Comparison of ENCODE assay signal across 24 mouse cellular contexts in genomic region chr7:24286916-24287315, GRCm38 (mm10). TPM values are rescaled to one million over a fixed set of nuclear protein-coding genes. Genes with fewer than 3 reads are reported as not detected.
DNase-seq lines count a peak whose midpoint lies in the region; ATAC-seq and TF ChIP-seq lines count a peak whose summit lies in the region.
"Had no signal": no experiment of that assay in that cellular context is flagged by ENCODE, and none has a peak within 500 bp of the region (broad histone marks: within the 10 kb centered on the region; RNA-seq: fewer than 3 reads in every experiment).

No protein-coding gene starts in this region.

- no peak overlapping the region for H3K4me3 ChIP-seq in heart, embryonic 10.5 days
- H3K4me3 ChIP-seq in midbrain, embryonic 11.5 days (ENCODE audit: low read depth, low read length) = no peak overlapping the region
- H3K4me3 ChIP-seq in midbrain, postnatal 0 days (ENCODE audit: low read depth, low read length) = no peak overlapping the region
- H3K4me3 ChIP-seq: embryonic facial prominence, embryonic 12.5 days; erythroblast, embryonic 14.5 days; forebrain, embryonic 10.5 days; forebrain, embryonic 12.5 days had no signal

- no peak for ATAC-seq in midbrain, embryonic 11.5 days (ENCODE audit: low FRiP score)
- no peak for ATAC-seq in midbrain, postnatal 0 days (ENCODE audit: low FRiP score)
- ATAC-seq in erythroblast, adult 5-6 weeks (replicated peaks; ENCODE audit: low FRiP score, poor library complexity, severe bottlenecking) = no peak
- ATAC-seq: forebrain, embryonic 14.5 days; forebrain, embryonic 16.5 days had no signal

- WGBS in heart, embryonic 10.5 days = 73% methylated on average over 4 of the region's 4 CpGs
- 75% methylated on average over 4 of the region's 4 CpGs for WGBS in midbrain, embryonic 11.5 days
- 82% methylated on average over 4 of the region's 4 CpGs for WGBS in midbrain, postnatal 0 days

- H3K9ac ChIP-seq in midbrain, embryonic 11.5 days (ENCODE audit: low read length) = no peak overlapping the region
- no peak overlapping the region for H3K9ac ChIP-seq in midbrain, postnatal 0 days (replicated peaks; ENCODE audit: low read length, poor library complexity, severe bottlenecking)
- H3K9ac ChIP-seq: embryonic facial prominence, embryonic 12.5 days; forebrain, embryonic 12.5 days had no signal

- H3K4me2 ChIP-seq in midbrain, embryonic 11.5 days = no peak overlapping the region
- H3K4me2 ChIP-seq in midbrain, postnatal 0 days (ENCODE audit: low read depth, low read length, poor library complexity, severe bottlenecking) = no peak overlapping the region
- H3K4me2 ChIP-seq: embryonic facial prominence, embryonic 12.5 days; forebrain, embryonic 12.5 days had no signal

- H3K27me3 ChIP-seq in heart, embryonic 10.5 days (ENCODE audit: insufficient read depth, poor library complexity, severe bottlenecking) = no peaks in the 10 kb centered on the region
- H3K27me3 ChIP-seq in midbrain, embryonic 11.5 days (ENCODE audit: control insufficient read depth, insufficient read depth, low read length) = no peaks in the 10 kb centered on the region
- no peaks in the 10 kb centered on the region for H3K27me3 ChIP-seq in midbrain, postnatal 0 days (ENCODE audit: insufficient read depth, low read length)
- H3K27me3 ChIP-seq: embryonic facial prominence, embryonic 12.5 days; forebrain, embryonic 12.5 days had no signal

- H3K4me1 ChIP-seq in heart, embryonic 10.5 days = no peaks in the 10 kb centered on the region
- H3K4me1 ChIP-seq in midbrain, embryonic 11.5 days (ENCODE audit: control insufficient read depth, insufficient read depth, low read length) = no peaks in the 10 kb centered on the region
- H3K4me1 ChIP-seq in midbrain, postnatal 0 days (ENCODE audit: insufficient read depth, low read length) = no peaks in the 10 kb centered on the region
- H3K4me1 ChIP-seq: embryonic facial prominence, embryonic 12.5 days; forebrain, embryonic 10.5 days; forebrain, embryonic 12.5 days had no signal

- H3K9me3 ChIP-seq in heart, embryonic 10.5 days = no peaks in the 10 kb centered on the region
- H3K9me3 ChIP-seq in midbrain, embryonic 11.5 days (ENCODE audit: control insufficient read depth, low read length) = no peaks in the 10 kb centered on the region
- 0 out of 2 replicates have a peak, but pooled peaks cover 4% of the 10 kb centered on the region for H3K9me3 ChIP-seq in midbrain, postnatal 0 days (ENCODE audit: low read length)
- H3K9me3 ChIP-seq: embryonic facial prominence, embryonic 12.5 days; forebrain, embryonic 12.5 days had no signal

- no peak overlapping the region for H3K27ac ChIP-seq in heart, embryonic 10.5 days
- H3K27ac ChIP-seq in midbrain, embryonic 11.5 days (ENCODE audit: low read depth, low read length) = no peak overlapping the region
- no peak overlapping the region for H3K27ac ChIP-seq in midbrain, postnatal 0 days (ENCODE audit: low read depth, low read length)
- H3K27ac ChIP-seq: embryonic facial prominence, embryonic 12.5 days; forebrain, embryonic 10.5 days; forebrain, embryonic 12.5 days had no signal

- TF ChIP-seq CTCF in midbrain, postnatal 0 days (IDR thresholded peaks at IDR 0.05) = no peak

- H3K36me3 ChIP-seq in heart, embryonic 10.5 days = peaks cover 40% of the 10 kb centered on the region
- H3K36me3 ChIP-seq in midbrain, embryonic 11.5 days (ENCODE audit: control insufficient read depth, insufficient read depth, low read length) = peaks cover 17% of the 10 kb centered on the region
- H3K36me3 ChIP-seq in midbrain, postnatal 0 days (ENCODE audit: insufficient read depth, low read length) = peaks cover 22% of the 10 kb centered on the region

- peak; percentile 70 for DNase-seq in heart, embryonic 10.5 days (ENCODE audit: low spot score)
- DNase-seq in heart, adult 18-20 months = no peak
- peak; percentile 65 for DNase-seq in midbrain, embryonic 11.5 days (ENCODE audit: low spot score, missing footprints)
- DNase-seq in midbrain, postnatal 0 days (ENCODE audit: low spot score) = no peak
- DNase-seq: adrenal gland, adult 2 months; adrenal gland, postnatal 10 days; adrenal gland, postnatal 25 days; cerebellum, adult 11 months; cerebellum, adult 18-20 months; cerebellum, adult 8-10 months; cerebellum, adult 9-11 months; cerebellum, postnatal 14 days; cerebellum, postnatal 36 days; embryo, embryonic 11 days had no signal

RNA-seq across cellular contexts. Expression of gene Zfp61, which starts 14.1 kb away (rescaled TPM):
- 20.7 and 27.2 TPM in 2 replicates for polyA plus RNA-seq in heart, embryonic 10.5 days (2016; fragmentation: Nextera tagmentation; extraction: Ambion mirVana)
- total RNA-seq in heart, adult 18-20 months (2021) = 1 to 10 TPM; 2.2 to 2.6 TPM
- polyA plus RNA-seq in midbrain, embryonic 11.5 days (2014; fragmentation: Nextera tagmentation; extraction: Ambion mirVana) = 37.1 and 40.8 TPM in 2 replicates
- total RNA-seq in midbrain, postnatal 0 days (2014; rRNA removed) = 18.3 and 30.9 TPM in 2 replicates
- 30.3 and 32.4 TPM in 2 replicates for polyA plus RNA-seq in midbrain, postnatal 0 days (2015; fragmentation: Nextera tagmentation; extraction: Ambion mirVana)
- total RNA-seq in erythroblast, adult 5-6 weeks (2015; ENCODE audit: low replicate concordance) = 1.2 and 2.1 TPM in 2 replicates
- total RNA-seq in erythroblast, adult 5-6 weeks (2017; ENCODE audit: low replicate concordance) = 0.77 and 4.0 TPM in 2 replicates
- polyA plus RNA-seq: erythroblast, embryonic 14.5 days had no signal

RNA-seq across cellular contexts. Expression of gene Zfp93, which starts 16.7 kb away (rescaled TPM):
- 5.8 and 6.4 TPM in 2 replicates for polyA plus RNA-seq in heart, embryonic 10.5 days (2016; fragmentation: Nextera tagmentation; extraction: Ambion mirVana)
- total RNA-seq in heart, adult 18-20 months (2021) = 1 to 10 TPM; 3.1 to 3.6 TPM
- 7.1 and 8.8 TPM in 2 replicates for polyA plus RNA-seq in midbrain, embryonic 11.5 days (2014; fragmentation: Nextera tagmentation; extraction: Ambion mirVana)
- total RNA-seq in midbrain, postnatal 0 days (2014; rRNA removed) = 7.4 and 11.1 TPM in 2 replicates
- polyA plus RNA-seq in midbrain, postnatal 0 days (2015; fragmentation: Nextera tagmentation; extraction: Ambion mirVana) = 2.2 and 2.7 TPM in 2 replicates
- total RNA-seq in erythroblast, adult 5-6 weeks (2015; ENCODE audit: low replicate concordance) = not detected in 2 replicates
- total RNA-seq in erythroblast, adult 5-6 weeks (2017; ENCODE audit: low replicate concordance) = 0.70 TPM in 1 of 2 replicates, not detected in the other
- total RNA-seq: MEL had no signal
- polyA plus RNA-seq: erythroblast, embryonic 14.5 days had no signal

RNA-seq across cellular contexts. Expression of gene Zfp94, which starts 29.6 kb away (rescaled TPM):
- 7.0 and 10.1 TPM in 2 replicates for polyA plus RNA-seq in heart, embryonic 10.5 days (2016; fragmentation: Nextera tagmentation; extraction: Ambion mirVana)
- total RNA-seq in heart, adult 18-20 months (2021) = 1 to 10 TPM; 2.5 TPM
- polyA plus RNA-seq in midbrain, embryonic 11.5 days (2014; fragmentation: Nextera tagmentation; extraction: Ambion mirVana) = 13.0 and 14.3 TPM in 2 replicates
- 13.3 and 25.0 TPM in 2 replicates for total RNA-seq in midbrain, postnatal 0 days (2014; rRNA removed)
- polyA plus RNA-seq in midbrain, postnatal 0 days (2015; fragmentation: Nextera tagmentation; extraction: Ambion mirVana) = 17.4 and 22.9 TPM in 2 replicates
- total RNA-seq in erythroblast, adult 5-6 weeks (2015; ENCODE audit: low replicate concordance) = 1.0 TPM in 1 of 2 replicates, not detected in the other
- 0.34 and 1.3 TPM in 2 replicates for total RNA-seq in erythroblast, adult 5-6 weeks (2017; ENCODE audit: low replicate concordance)

RNA-seq across cellular contexts. Expression of gene Zfp108, which starts 32.3 kb away (rescaled TPM):
- polyA plus RNA-seq in heart, embryonic 10.5 days (2016; fragmentation: Nextera tagmentation; extraction: Ambion mirVana) = 1.8 and 2.5 TPM in 2 replicates
- 1 to 10 TPM; 1.0 to 1.2 TPM for total RNA-seq in heart, adult 18-20 months (2021)
- 2.5 and 2.7 TPM in 2 replicates for polyA plus RNA-seq in midbrain, embryonic 11.5 days (2014; fragmentation: Nextera tagmentation; extraction: Ambion mirVana)
- 5.5 and 7.4 TPM in 2 replicates for total RNA-seq in midbrain, postnatal 0 days (2014; rRNA removed)
- 3.4 and 3.7 TPM in 2 replicates for polyA plus RNA-seq in midbrain, postnatal 0 days (2015; fragmentation: Nextera tagmentation; extraction: Ambion mirVana)
- total RNA-seq in erythroblast, adult 5-6 weeks (2015; ENCODE audit: low replicate concordance) = 2.9 TPM in 1 of 2 replicates, not detected in the other
- not detected in 2 replicates for total RNA-seq in erythroblast, adult 5-6 weeks (2017; ENCODE audit: low replicate concordance)
- total RNA-seq: MEL had no signal
- polyA plus RNA-seq: erythroblast, embryonic 14.5 days had no signal

RNA-seq across cellular contexts. Expression of gene Tescl, which starts 46.8 kb away (rescaled TPM):
- not detected in 2 replicates for polyA plus RNA-seq in heart, embryonic 10.5 days (2016; fragmentation: Nextera tagmentation; extraction: Ambion mirVana)
- total RNA-seq in heart, adult 18-20 months (2021) = under 1 TPM in 1 of 2 experiments, not detected in 1; 0.32 TPM
- polyA plus RNA-seq in midbrain, embryonic 11.5 days (2014; fragmentation: Nextera tagmentation; extraction: Ambion mirVana) = 0.26 TPM in 1 of 2 replicates, not detected in the other
- total RNA-seq in midbrain, postnatal 0 days (2014; rRNA removed) = not detected in 2 replicates
- polyA plus RNA-seq in midbrain, postnatal 0 days (2015; fragmentation: Nextera tagmentation; extraction: Ambion mirVana) = 0.19 TPM in 1 of 2 replicates, not detected in the other
- not detected in 2 replicates for total RNA-seq in erythroblast, adult 5-6 weeks (2015; ENCODE audit: low replicate concordance)
- not detected in 2 replicates for total RNA-seq in erythroblast, adult 5-6 weeks (2017; ENCODE audit: low replicate concordance)
- total RNA-seq: common myeloid progenitor, adult 5-6 weeks; MEL had no signal
- polyA plus RNA-seq: embryonic facial prominence, embryonic 14.5 days; erythroblast, embryonic 14.5 days; forebrain, embryonic 12.5 days; forebrain, embryonic 16.5 days had no signal

Comparison
In these comparisons a context has a peak if more than half of its experiments do, and no peak if none do; other contexts are left out.
1. DNase-seq: peak in heart, embryonic 10.5 days (single experiment) and midbrain, embryonic 11.5 days (single experiment); none in heart, adult 18-20 months (0 of 2) and midbrain, postnatal 0 days (single experiment).